8 mouse cellular contexts compared by ENCODE assay signal in genomic region chr4:154019571-154019970, GRCm38 (mm10). TPM values are rescaled to one million over a fixed set of nuclear protein-coding genes. Genes with fewer than 3 reads are reported as not detected.
DNase-seq lines count a peak whose midpoint lies in the region; ATAC-seq lines count a peak whose summit lies in the region.

No protein-coding gene starts in this region.

- intact Hi-C loops in heart, postnatal 25 days (cut with DNase I) = no loop called here

- ATAC-seq in megakaryocyte-erythroid progenitor cell, adult 5-6 weeks (replicated peaks; ENCODE audit: low FRiP score, low TSS enrichment, poor library complexity, severe bottlenecking) = no peak

- peak; percentile 37 to 64 for DNase-seq in heart, adult 18-20 months
- no peak for DNase-seq in heart, postnatal 25 days (ENCODE audit: low spot score)
- DNase-seq in B cell, adult 2 months = peak; percentile 52 to 55
- peak; percentile 61 for DNase-seq in adipocyte (ENCODE audit: low spot score)
- peak; percentile 88 for DNase-seq in kidney, adult 9 months
- peak; percentile 67 for DNase-seq in lung, postnatal 14 days
- no peak for DNase-seq in Muller cell, postnatal 12 days (ENCODE audit: inconsistent ontology term)

RNA-seq across cellular contexts. Expression of gene Smim1, which starts 6.5 kb away (rescaled TPM):
- total RNA-seq in heart, adult 18-20 months (2021) = 1 to 10 TPM; 5.4 to 5.6 TPM
- 1 to 10 TPM; 5.8 to 5.9 TPM for total RNA-seq in heart, postnatal 25 days (2021)
- total RNA-seq in megakaryocyte-erythroid progenitor cell, adult 5-6 weeks (2014; fragmentation: Nextera tagmentation) = 119 and 177 TPM in 2 replicates
- total RNA-seq in megakaryocyte-erythroid progenitor cell, adult 5-6 weeks (2017) = 34.2 and 58.4 TPM in 2 replicates

RNA-seq across cellular contexts. Expression of gene Lrrc47, which starts 8.0 kb away (rescaled TPM):
- 10 to 100 TPM; 38.4 to 41.6 TPM for total RNA-seq in heart, adult 18-20 months (2021)
- total RNA-seq in heart, postnatal 25 days (2021) = 10 to 100 TPM; 28.3 to 30.2 TPM
- 30.7 and 36.8 TPM in 2 replicates for total RNA-seq in megakaryocyte-erythroid progenitor cell, adult 5-6 weeks (2014; fragmentation: Nextera tagmentation)
- 32.6 and 49.4 TPM in 2 replicates for total RNA-seq in megakaryocyte-erythroid progenitor cell, adult 5-6 weeks (2017)

RNA-seq across cellular contexts. Expression of gene Ccdc27, which starts 22.9 kb away (rescaled TPM):
- not detected for total RNA-seq in heart, adult 18-20 months (2021)
- total RNA-seq in heart, postnatal 25 days (2021) = not detected
- total RNA-seq in megakaryocyte-erythroid progenitor cell, adult 5-6 weeks (2014; fragmentation: Nextera tagmentation) = not detected in 2 replicates
- not detected in 2 replicates for total RNA-seq in megakaryocyte-erythroid progenitor cell, adult 5-6 weeks (2017)

RNA-seq across cellular contexts. Expression of gene Cep104, which starts 44.6 kb away (rescaled TPM):
- total RNA-seq in heart, adult 18-20 months (2021) = 10 to 100 TPM; 28.8 to 29.5 TPM
- 10 to 100 TPM; 26.0 to 27.9 TPM for total RNA-seq in heart, postnatal 25 days (2021)
- 10.6 and 18.1 TPM in 2 replicates for total RNA-seq in megakaryocyte-erythroid progenitor cell, adult 5-6 weeks (2014; fragmentation: Nextera tagmentation)
- total RNA-seq in megakaryocyte-erythroid progenitor cell, adult 5-6 weeks (2017) = 6.0 and 8.4 TPM in 2 replicates

RNA-seq across cellular contexts. Expression of gene Dffb, which starts 44.6 kb away (rescaled TPM):
- 1 to 10 TPM; 1.3 to 2.2 TPM for total RNA-seq in heart, adult 18-20 months (2021)
- total RNA-seq in heart, postnatal 25 days (2021) = 1 to 10 TPM; 2.5 to 3.7 TPM
- total RNA-seq in megakaryocyte-erythroid progenitor cell, adult 5-6 weeks (2014; fragmentation: Nextera tagmentation) = 6.4 and 9.5 TPM in 2 replicates
- 11.8 and 15.0 TPM in 2 replicates for total RNA-seq in megakaryocyte-erythroid progenitor cell, adult 5-6 weeks (2017)

Comparison
In these comparisons a context has a peak if more than half of its experiments do, and no peak if none do; other contexts are left out.
1. DNase-seq: peak in heart, adult 18-20 months (2 of 2), B cell, adult 2 months (2 of 2), adipocyte (single experiment), kidney, adult 9 months (single experiment) and lung, postnatal 14 days (single experiment); none in heart, postnatal 25 days (single experiment) and Muller cell, postnatal 12 days (single experiment).
2. RNA of gene Smim1, which starts 6.5 kb away (total RNA-seq): 34.2 to 177 TPM in megakaryocyte-erythroid progenitor cell, adult 5-6 weeks; 5.8 to 5.9 TPM in heart, postnatal 25 days and 5.4 to 5.6 TPM in heart, adult 18-20 months; every median in the first group is over 4 times any median in the second.